Mouse (Mus musculus) kidney, embryonic 14.5 days (tissue): ENCODE measurements at regions not wholly inside any gene's neighbourhood (a gene's known extent, or its start where the extent isn't known, plus 50 kb on each side); places are given as distances from the start of the nearest gene placed in this dataset.

ENCODE experiments used
- ATAC-seq: fragments of 200-750 bp; cut with Nextera tagmentation; 2 replicates; pipeline ENCODE4 v1.8.0; 2017; ENCODE audit warnings: moderate number of reproducible peaks, mild to moderate bottlenecking, moderate TSS enrichment, moderate library complexity; ENCODE audit not compliant: low FRiP score, low TSS enrichment
- H3K27ac ChIP-seq: fragments of 300-500 bp; sonication (generic); 2 replicates; pipeline ENCODE4 v1.5.1; 2014; ENCODE audit warnings: low read depth, mild to moderate bottlenecking, low read length, moderate library complexity, mixed read lengths
- H3K27me3 ChIP-seq: fragments of 300-500 bp; sonication (generic); 2 replicates; pipeline ENCODE4 v1.6.1; 2014; ENCODE audit warnings: mild to moderate bottlenecking, low read length; ENCODE audit not compliant: control insufficient read depth, insufficient read depth
- H3K36me3 ChIP-seq: fragments of 300-500 bp; sonication (generic); 2 replicates; pipeline ENCODE4 v1.6.1; 2014; ENCODE audit warnings: low read length, mixed read lengths; ENCODE audit not compliant: control insufficient read depth, insufficient read depth
- H3K4me1 ChIP-seq: fragments of 300-500 bp; sonication (generic); 2 replicates; pipeline ENCODE4 v1.6.1; 2014; ENCODE audit warnings: low read length, mixed read lengths; ENCODE audit not compliant: control insufficient read depth, insufficient read depth
- H3K4me2 ChIP-seq: fragments of 300-500 bp; sonication (generic); replicated peaks from 2 replicates; pipeline ENCODE4 v1.6.1; 2014; ENCODE audit warnings: low read depth, mild to moderate bottlenecking, low read length
- H3K4me3 ChIP-seq: fragments of 300-500 bp; sonication (generic); 2 replicates; pipeline ENCODE4 v1.5.1; 2014; ENCODE audit warnings: mild to moderate bottlenecking, low read length
- H3K9ac ChIP-seq: fragments of 300-500 bp; sonication (generic); 2 replicates; pipeline ENCODE4 v1.6.1; 2014; ENCODE audit warnings: low read depth, mild to moderate bottlenecking, low read length, moderate library complexity
- H3K9me3 ChIP-seq: fragments of 300-500 bp; sonication (generic); 2 replicates; pipeline ENCODE4 v1.6.1; 2016; ENCODE audit warnings: low read length; ENCODE audit not compliant: control insufficient read depth
- WGBS: fragments of 180-500 bp; shearing (Covaris S2); extraction: QIAGEN DNeasy Blood & Tissue Kit; methylation state at CpG from one replicate; pipeline ENCODE4 v1.1.7; 2014; 5-methylcytosine and 5-hydroxymethylcytosine counted together

DNA sequence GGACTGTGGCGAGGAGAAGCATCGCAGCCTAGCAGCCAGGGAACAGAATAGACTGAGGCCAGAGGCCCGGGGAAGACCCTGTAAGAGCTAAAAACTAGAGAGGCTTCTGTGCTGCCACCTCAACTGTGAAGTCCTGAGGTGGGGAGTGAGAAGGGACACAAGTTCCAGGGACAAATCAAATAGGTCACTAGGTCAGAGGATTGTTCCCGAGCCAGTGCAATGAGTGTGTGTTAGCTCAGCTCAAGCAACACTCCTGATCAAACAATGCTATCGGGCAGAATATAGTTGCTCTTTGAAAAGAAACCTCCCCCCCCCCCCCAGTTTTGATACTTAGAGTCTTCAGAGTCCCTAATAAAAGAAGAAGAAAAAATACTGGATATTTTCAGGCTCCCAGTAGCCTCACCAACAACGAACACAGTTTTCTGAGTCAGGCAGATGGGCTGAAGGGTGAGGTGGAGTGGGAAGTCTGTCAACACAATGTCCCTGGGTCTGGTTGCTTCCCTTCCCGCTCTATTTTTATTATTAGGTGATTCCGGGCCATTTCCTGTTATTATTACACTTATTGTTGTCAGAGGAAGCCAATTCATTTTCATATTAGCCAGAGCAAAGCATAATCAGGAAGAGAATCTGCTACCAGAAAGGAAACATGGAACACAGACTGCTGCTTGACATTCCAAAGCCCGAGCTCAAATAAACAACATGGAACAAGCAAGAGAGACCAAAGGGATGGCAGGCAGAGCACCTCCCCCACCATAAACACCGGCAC is 332.9 kb downstream of the 1500009L16Rik start:
- Histone ChIP-seq H3K4me2 (no peak overlapping the region), H3K27ac (no peak overlapping the region), H3K36me3 (no peaks in the 10 kb centered on the region), H3K27me3 (no peaks in the 10 kb centered on the region), H3K9ac (no peak overlapping the region), H3K4me1 (peaks cover 6% of the 10 kb centered on the region; the same call in 1 of the 2 replicates), H3K4me3 (no peak overlapping the region), H3K9me3 (no peaks in the 10 kb centered on the region)
- ATAC-seq: no peak
- WGBS: 65% methylated on average over 10 of the region's 10 CpGs

DNA sequence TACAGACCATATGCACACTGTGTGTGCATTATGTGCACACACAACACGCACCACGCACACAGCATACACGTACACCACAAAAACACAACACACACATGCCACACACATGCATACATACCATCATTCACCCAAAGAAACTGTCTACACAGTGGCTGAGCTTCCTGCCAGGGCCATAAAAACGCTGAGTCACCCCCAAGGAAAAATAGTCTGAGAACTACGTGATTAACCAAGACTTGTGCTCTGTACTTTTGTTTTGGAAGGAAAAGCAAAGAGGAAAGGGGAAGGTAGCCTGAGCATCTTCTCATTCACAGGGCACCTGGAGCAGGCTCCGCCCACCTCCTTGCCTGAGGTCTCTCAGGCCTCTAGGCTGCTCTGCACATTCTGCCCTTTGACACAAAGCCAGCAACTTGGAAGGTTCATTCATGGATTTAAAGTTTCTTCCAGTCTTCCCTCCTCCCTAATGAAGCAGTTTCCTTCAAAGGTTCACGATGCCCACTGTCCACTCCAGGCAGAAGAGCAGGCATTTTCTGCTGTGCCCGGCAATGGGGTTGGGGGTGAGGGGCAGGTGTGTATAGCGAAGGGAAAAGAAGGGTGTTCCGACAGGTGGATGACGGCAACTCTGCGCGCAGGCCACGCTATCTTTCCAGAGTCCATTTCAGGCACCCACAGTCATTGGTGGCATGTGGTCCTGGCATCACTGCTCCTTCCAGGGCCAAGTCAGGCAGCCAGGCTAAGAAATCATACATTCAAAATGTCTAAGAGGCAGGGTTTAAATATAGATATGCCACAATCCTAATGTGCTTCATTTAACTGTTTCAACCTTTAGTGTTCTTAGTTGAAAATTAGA is 333.9 kb downstream of the 1500009L16Rik start:
- Histone ChIP-seq H3K27ac (no peak overlapping the region), H3K27me3 (no peaks in the 10 kb centered on the region), H3K36me3 (no peaks in the 10 kb centered on the region), H3K4me1 (peaks cover 9% of the 10 kb centered on the region; the same call in 1 of the 2 replicates), H3K9ac (no peak overlapping the region), H3K4me3 (no peak overlapping the region), H3K9me3 (no peaks in the 10 kb centered on the region), H3K4me2 (no peak overlapping the region)
- 83% methylated on average over 14 of the region's 14 CpGs for WGBS
- no peak for ATAC-seq

DNA sequence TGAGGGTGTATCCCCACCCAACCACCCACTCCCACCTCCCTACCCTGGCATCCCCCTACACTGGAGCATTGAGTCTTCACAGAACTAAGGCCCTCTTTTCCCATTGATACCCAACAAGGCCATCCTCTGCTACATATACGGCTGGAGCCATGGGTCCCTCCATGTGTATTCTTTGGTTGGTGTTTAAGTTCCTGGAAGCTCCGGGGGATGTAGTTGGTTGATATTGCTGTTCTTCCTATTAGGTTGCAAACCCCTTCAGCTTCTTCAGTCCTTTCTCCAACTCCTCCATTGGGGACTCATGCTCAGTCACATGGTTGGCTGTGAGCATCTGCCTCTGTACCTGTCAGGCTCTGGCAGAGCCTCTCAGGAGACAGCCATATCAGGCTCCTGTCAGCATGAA is 335.6 kb downstream of the 1500009L16Rik start:
- ATAC-seq: no peak

DNA sequence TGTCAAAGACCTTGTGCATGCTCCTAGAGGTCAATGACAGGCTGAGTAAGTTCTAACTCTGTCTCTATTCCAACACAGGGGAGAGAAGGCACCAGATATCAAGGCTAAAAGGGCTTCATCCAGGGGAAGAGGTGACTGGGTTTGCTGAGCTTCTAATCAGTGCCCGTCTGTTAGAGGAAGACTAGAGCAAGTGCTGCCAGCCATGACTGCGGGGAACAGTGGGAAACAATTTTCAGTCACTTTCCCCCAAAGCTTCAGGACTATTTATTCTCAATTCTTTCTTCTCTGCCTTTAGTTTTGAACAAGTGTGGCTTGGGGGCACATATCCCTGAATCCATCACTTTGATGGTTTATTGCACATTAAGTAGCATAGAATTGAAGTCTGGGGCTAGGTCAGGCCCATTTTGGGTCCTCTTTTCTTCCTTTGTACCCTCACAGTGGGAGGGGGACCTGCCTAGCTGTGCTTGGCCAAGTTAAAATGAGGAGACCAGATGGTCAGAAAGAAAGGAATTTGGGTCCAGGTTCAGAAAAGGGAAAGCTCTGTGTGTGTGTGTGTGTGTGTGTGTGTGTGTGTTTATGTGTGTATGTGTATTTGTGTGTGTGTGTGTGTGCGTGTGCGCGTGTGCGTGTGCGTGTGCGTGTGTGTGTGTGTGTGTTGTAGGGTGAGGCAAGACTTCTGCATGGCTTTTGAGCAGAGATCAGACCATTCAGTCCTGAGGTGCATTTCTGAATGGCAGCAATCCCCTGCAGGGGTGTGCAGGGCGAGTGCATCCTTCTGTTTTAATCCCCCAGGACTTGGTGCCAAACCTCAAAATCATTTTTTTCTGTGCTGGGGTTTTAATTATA is 337.2 kb downstream of the 1500009L16Rik start:
- 82% methylated on average over 9 of the region's 9 CpGs for WGBS
- no peak for ATAC-seq
- Histone ChIP-seq H3K4me3 (no peak overlapping the region), H3K4me1 (peaks cover 5% of the 10 kb centered on the region; the same call in 1 of the 2 replicates), H3K27ac (no peak overlapping the region), H3K4me2 (no peak overlapping the region), H3K9me3 (no peaks in the 10 kb centered on the region), H3K9ac (no peak overlapping the region), H3K36me3 (no peaks in the 10 kb centered on the region), H3K27me3 (no peaks in the 10 kb centered on the region)

More for the DNA sequence above, 335.6 kb downstream of the 1500009L16Rik start:
- H3K9ac ChIP-seq: no peak overlapping the region
- H3K4me3 ChIP-seq: no peak overlapping the region
- peaks cover 9% of the 10 kb centered on the region; the same call in 1 of the 2 replicates for H3K4me1 ChIP-seq
- no peak overlapping the region for H3K4me2 ChIP-seq
- H3K9me3 ChIP-seq: no peaks in the 10 kb centered on the region
- no peaks in the 10 kb centered on the region for H3K36me3 ChIP-seq
- H3K27me3 ChIP-seq: no peaks in the 10 kb centered on the region
- WGBS: 93% methylated on average over 2 of the region's 2 CpGs
- H3K27ac ChIP-seq: no peak overlapping the region

DNA sequence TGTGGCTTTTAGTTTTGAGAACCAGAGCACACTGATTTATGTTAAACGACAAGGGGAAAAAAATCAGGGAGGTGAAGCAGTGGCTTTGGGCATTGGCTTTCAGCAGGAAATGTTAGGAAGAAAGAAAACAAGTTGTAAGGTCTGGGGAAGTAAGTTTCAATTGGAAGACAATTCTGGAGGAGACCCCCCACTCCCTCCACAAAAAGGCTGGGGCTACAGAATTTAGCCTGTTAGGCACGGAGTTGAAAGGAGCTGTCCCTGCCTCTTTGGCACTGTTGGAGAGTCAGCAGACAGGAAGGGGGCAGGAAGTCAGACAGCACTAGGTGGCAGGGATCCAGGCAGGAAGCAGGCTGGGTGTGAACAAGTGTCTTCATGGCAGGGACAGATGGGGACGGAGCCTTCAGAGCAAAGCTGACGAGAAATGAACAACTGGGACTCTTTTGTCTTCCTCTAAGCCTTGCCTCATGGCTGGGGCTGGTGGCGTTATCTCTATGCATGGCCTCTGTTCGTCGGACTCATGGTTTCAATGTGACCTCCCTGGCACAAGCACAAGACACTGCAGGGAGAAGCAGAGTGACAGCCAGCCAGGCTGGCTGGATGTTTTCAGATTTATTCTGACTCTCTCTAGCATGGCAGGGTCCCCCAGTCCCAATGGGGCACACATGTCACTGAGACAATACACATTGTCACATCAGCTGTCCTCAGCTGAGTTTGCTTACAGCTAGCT is 338.0 kb downstream of the 1500009L16Rik start:
- H3K4me2 ChIP-seq: no peak overlapping the region
- H3K27ac ChIP-seq: no peak overlapping the region
- 28% methylated on average over 7 of the region's 7 CpGs for WGBS
- no peaks in the 10 kb centered on the region for H3K27me3 ChIP-seq
- peaks cover 5% of the 10 kb centered on the region; the same call in 1 of the 2 replicates for H3K4me1 ChIP-seq
- no peaks in the 10 kb centered on the region for H3K36me3 ChIP-seq
- peak; percentile 57; the same call in 1 of the 2 replicates for ATAC-seq
- H3K4me3 ChIP-seq: no peak overlapping the region
- no peaks in the 10 kb centered on the region for H3K9me3 ChIP-seq
- no peak overlapping the region for H3K9ac ChIP-seq

DNA sequence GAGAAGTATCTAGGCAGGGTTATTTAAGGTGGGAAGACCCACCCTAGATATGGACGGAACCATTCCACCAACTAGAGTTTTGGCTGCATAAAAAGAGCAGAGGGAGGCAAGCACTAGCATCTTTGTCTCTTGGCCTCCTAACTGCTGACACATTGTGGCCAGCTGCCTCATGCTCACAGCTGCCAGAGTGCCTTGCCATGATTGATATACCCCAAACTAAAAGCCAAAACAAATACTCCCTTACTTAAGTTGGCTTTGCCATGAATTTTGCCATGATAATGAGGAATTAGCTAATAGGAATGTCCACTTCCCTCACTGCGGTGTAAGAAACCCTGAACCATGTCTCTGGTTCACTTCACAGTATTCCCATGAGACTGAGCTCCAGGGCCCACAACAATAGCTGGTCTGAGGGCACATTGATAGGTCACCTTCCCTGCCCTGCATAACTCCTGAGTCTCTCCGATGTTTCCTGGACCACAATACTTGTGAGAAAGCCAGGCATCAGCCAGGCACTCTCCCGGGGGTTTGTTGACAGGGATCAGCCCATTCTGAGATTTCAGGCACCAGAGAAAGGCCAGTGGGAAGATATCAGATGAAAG is 344.5 kb downstream of the 1500009L16Rik start:
- Histone ChIP-seq H3K27me3 (no peaks in the 10 kb centered on the region), H3K4me2 (no peak overlapping the region), H3K9ac (no peak overlapping the region), H3K4me3 (no peak overlapping the region), H3K27ac (no peak overlapping the region), H3K9me3 (no peaks in the 10 kb centered on the region), H3K4me1 (no peaks in the 10 kb centered on the region), H3K36me3 (no peaks in the 10 kb centered on the region)
- 51% methylated on average over 4 of the region's 4 CpGs for WGBS
- ATAC-seq: no peak

DNA sequence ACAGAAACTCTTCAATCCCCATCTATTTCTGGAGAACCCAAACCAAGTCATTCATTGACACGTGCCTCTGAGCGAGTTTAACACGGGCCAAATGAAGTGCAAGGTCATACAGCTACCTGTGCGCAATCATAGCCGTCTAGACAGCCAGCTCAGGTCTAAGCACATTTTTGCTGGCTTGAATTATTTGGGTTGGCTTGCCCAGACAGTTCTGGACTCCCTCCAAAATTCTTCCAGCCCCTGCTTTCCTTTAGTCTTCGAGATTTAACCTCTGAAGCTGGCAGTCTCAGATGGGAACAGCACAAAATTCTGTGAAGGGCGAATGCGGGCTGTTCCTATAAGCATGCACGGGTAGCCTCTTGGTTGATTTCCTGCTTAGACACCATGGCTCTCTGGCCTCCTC is 347.1 kb downstream of the 1500009L16Rik start:
- no peaks in the 10 kb centered on the region for H3K36me3 ChIP-seq
- no peak for ATAC-seq
- no peak overlapping the region for H3K4me3 ChIP-seq
- no peak overlapping the region for H3K9ac ChIP-seq
- no peak overlapping the region for H3K27ac ChIP-seq
- 80% methylated on average over 9 of the region's 9 CpGs for WGBS
- H3K9me3 ChIP-seq: no peaks in the 10 kb centered on the region
- no peaks in the 10 kb centered on the region; the same call in 1 of the 2 replicates for H3K27me3 ChIP-seq
- no peak overlapping the region for H3K4me2 ChIP-seq
- H3K4me1 ChIP-seq: no peaks in the 10 kb centered on the region
